Mouse (Mus musculus) E14TG2a.4 (cell line): ENCODE results near the gene Itm2b.

Experiments
- CTCF ChIP-seq: conservative IDR thresholded peaks from 2 replicates; pipeline ENCODE4 v1.5.1; 2014; ENCODE audit warnings: low read length
- POU5F1 ChIP-seq: IDR thresholded peaks from 2 replicates; pipeline ENCODE4 v1.6.1; 2014; ENCODE audit warnings: low read length, borderline replicate concordance

- TF ChIP-seq CTCF (no peak), POU5F1 (no peak)
These were observed 15.5 kb downstream of the Itm2b start for GRCm38 (mm10) chr14:73369634-73370033.
